Mouse (Mus musculus): ENCODE results near the gene Mettl17. TPM values are rescaled to one million over a fixed set of nuclear protein-coding genes. Genes with fewer than 3 reads are reported as not detected.
"Not testable (repeated sequence)": the region's sequence is repeated elsewhere in the genome, so short reads cannot be mapped to it uniquely, and the experiment has no call there.

Mettl17 gene
- polyA plus RNA-seq (2015; fragmentation: Nextera tagmentation; extraction: Ambion mirVana) = 49.1 and 57.3 TPM in 2 replicates

- peak; percentile 97 for ATAC-seq (ENCODE audit: low FRiP score, low TSS enrichment)
- H3K9me3 ChIP-seq (ENCODE audit: low read length) = no peaks in the 10 kb centered on the region
Observed at GRCm38 (mm10) chr14:51884598-51885331, at the start of gene Mettl17. TSS of gene Mettl17 (plus strand) at chr14:51884842.

GRCm38 (mm10) chr14:51838480-51838879 lies 46.2 kb upstream of the Mettl17 start:
- H3K27me3 ChIP-seq (ENCODE audit: insufficient read depth, low read length); H3K27ac ChIP-seq (ENCODE audit: low read length): not testable (repeated sequence)
- WGBS = 26% methylated on average over 2 of the region's 2 CpGs

More at GRCm38 (mm10) chr14:51884598-51885331, at the start of gene Mettl17:
- under 1% methylated on average over 43 of the region's 43 CpGs for WGBS
- Histone ChIP-seq H3K4me3 (ENCODE audit: low read length) (peak within 1 kb of the TSS; percentile 76), H3K4me2 (replicated peaks; ENCODE audit: low read depth, low read length) (peak within 1 kb of the TSS; percentile 86), H3K27me3 (ENCODE audit: insufficient read depth, low read length) (no peaks in the 10 kb centered on the region), H3K36me3 (ENCODE audit: insufficient read depth, low read length) (peaks cover 31% of the 10 kb centered on the region), H3K27ac (ENCODE audit: low read length) (peak within 1 kb of the TSS; percentile 84), H3K9ac (replicated peaks; ENCODE audit: low read length) (peak within 1 kb of the TSS; percentile 83), H3K4me1 (ENCODE audit: insufficient read depth, low read length) (peaks cover 12% of the 10 kb centered on the region)

DNA sequence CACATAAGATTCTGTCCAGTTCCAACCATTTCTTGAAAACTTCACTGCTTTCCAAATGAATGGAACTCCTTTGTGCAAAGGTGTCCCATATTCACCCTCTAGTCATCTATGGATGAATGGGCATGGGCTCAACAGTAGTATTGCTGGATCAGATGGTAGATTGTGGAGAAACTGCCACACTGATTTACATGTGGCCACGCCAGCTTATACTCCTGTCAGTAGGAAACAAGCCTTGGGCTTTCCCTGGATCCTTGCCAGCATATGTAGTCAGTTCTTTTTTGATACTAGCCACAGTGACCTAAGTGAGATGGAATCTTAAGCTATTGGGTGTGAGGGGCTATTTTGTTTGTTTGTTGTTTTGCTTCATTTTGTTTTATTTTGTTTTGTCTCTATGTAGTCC lies 42.4 kb upstream of the Mettl17 start:
- Histone ChIP-seq H3K27ac (ENCODE audit: low read length) (no peak overlapping the region), H3K27me3 (ENCODE audit: insufficient read depth, low read length) (no peaks in the 10 kb centered on the region), H3K9me3 (ENCODE audit: low read length) (no peaks in the 10 kb centered on the region), H3K36me3 (ENCODE audit: insufficient read depth, low read length) (no peaks in the 10 kb centered on the region), H3K9ac (replicated peaks; ENCODE audit: low read length) (no peak overlapping the region), H3K4me1 (ENCODE audit: insufficient read depth, low read length) (no peaks in the 10 kb centered on the region), H3K4me3 (ENCODE audit: low read length) (no peak overlapping the region), H3K4me2 (replicated peaks; ENCODE audit: low read depth, low read length) (no peak overlapping the region)
- 63% methylated on average over 1 of the region's 1 CpGs for WGBS
- no peak for ATAC-seq (ENCODE audit: low FRiP score, low TSS enrichment)

More at GRCm38 (mm10) chr14:51838480-51838879, 46.2 kb upstream of the Mettl17 start:
- not testable (repeated sequence) for H3K4me1 ChIP-seq (ENCODE audit: insufficient read depth, low read length); H3K4me2 ChIP-seq (replicated peaks; ENCODE audit: low read depth, low read length); H3K9me3 ChIP-seq (ENCODE audit: low read length); H3K36me3 ChIP-seq (ENCODE audit: insufficient read depth, low read length); ATAC-seq (ENCODE audit: low FRiP score, low TSS enrichment); H3K4me3 ChIP-seq (ENCODE audit: low read length); H3K9ac ChIP-seq (replicated peaks; ENCODE audit: low read length)

GRCm38 (mm10) chr14:51842781-51843180 lies 41.9 kb upstream of the Mettl17 start:
- no peak overlapping the region for H3K4me2 ChIP-seq (replicated peaks; ENCODE audit: low read depth, low read length)
- no peak for ATAC-seq (ENCODE audit: low FRiP score, low TSS enrichment)
- H3K4me3 ChIP-seq (ENCODE audit: low read length) = no peak overlapping the region

DNA sequence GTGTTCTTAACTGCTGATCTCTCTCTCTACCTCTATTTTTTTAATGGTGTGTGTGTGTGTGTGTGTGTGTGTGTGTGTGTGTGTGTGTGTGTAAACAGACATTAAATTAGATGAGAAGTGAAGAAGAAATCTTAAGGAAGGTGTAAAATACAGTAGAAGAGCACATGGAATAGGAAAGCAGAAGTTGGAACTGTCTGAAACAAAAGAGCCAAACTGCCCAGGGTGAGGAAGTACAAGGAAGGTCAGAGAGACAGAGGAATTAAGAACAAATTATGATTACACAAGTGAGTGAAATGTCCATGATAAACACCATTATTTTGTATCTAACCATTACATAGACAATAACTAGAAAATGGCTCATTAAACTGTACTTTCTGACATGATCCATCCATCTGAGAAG lies 40.8 kb upstream of the Mettl17 start:
- H3K27me3 ChIP-seq (ENCODE audit: insufficient read depth, low read length) = no peaks in the 10 kb centered on the region
- no peaks in the 10 kb centered on the region for H3K9me3 ChIP-seq (ENCODE audit: low read length)
- H3K36me3 ChIP-seq (ENCODE audit: insufficient read depth, low read length) = no peaks in the 10 kb centered on the region
- ATAC-seq (ENCODE audit: low FRiP score, low TSS enrichment) = no peak
- H3K4me2 ChIP-seq (replicated peaks; ENCODE audit: low read depth, low read length) = no peak overlapping the region
- no peak overlapping the region for H3K27ac ChIP-seq (ENCODE audit: low read length)
- H3K4me1 ChIP-seq (ENCODE audit: insufficient read depth, low read length) = no peaks in the 10 kb centered on the region
- no peak overlapping the region for H3K4me3 ChIP-seq (ENCODE audit: low read length)
- H3K9ac ChIP-seq (replicated peaks; ENCODE audit: low read length) = no peak overlapping the region

More at GRCm38 (mm10) chr14:51842781-51843180, 41.9 kb upstream of the Mettl17 start:
- Histone ChIP-seq H3K27ac (ENCODE audit: low read length) (no peak overlapping the region), H3K9me3 (ENCODE audit: low read length) (no peaks in the 10 kb centered on the region), H3K9ac (replicated peaks; ENCODE audit: low read length) (no peak overlapping the region), H3K36me3 (ENCODE audit: insufficient read depth, low read length) (no peaks in the 10 kb centered on the region), H3K4me1 (ENCODE audit: insufficient read depth, low read length) (no peaks in the 10 kb centered on the region), H3K27me3 (ENCODE audit: insufficient read depth, low read length) (no peaks in the 10 kb centered on the region)
- WGBS = 91% methylated on average over 2 of the region's 2 CpGs

- Histone ChIP-seq H3K36me3 (ENCODE audit: insufficient read depth, low read length) (no peaks in the 10 kb centered on the region), H3K4me1 (ENCODE audit: insufficient read depth, low read length) (no peaks in the 10 kb centered on the region), H3K27ac (ENCODE audit: low read length) (no peak overlapping the region), H3K9me3 (ENCODE audit: low read length) (no peaks in the 10 kb centered on the region), H3K4me3 (ENCODE audit: low read length) (no peak overlapping the region), H3K27me3 (ENCODE audit: insufficient read depth, low read length) (no peaks in the 10 kb centered on the region), H3K9ac (replicated peaks; ENCODE audit: low read length) (no peak overlapping the region), H3K4me2 (replicated peaks; ENCODE audit: low read depth, low read length) (no peak overlapping the region)
- 61% methylated on average over 3 of the region's 3 CpGs for WGBS
- ATAC-seq (ENCODE audit: low FRiP score, low TSS enrichment) = no peak
Observed at GRCm38 (mm10) chr14:51846566-51846965, 38.1 kb upstream of the Mettl17 start.

DNA sequence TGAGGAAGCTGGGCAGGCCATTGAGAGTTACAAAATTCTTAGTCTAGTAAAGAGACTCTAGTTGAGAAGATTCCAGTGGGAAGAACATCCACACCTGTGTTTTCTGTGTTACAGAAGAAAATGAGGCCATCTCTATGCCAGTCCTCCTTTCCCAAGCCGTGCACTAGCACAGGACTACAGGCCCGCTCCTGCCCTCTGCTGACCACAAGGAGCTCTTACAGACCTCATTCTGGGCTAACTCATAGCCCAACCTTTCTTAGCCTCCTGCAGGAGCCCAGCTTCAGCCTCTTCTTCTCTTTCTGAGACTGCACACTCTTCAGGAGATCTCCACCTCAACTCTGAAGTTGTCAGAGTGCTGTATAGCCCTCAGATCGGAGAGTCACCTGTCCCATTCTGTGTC lies 33.6 kb upstream of the Mettl17 start:
- H3K9me3 ChIP-seq (ENCODE audit: low read length); H3K4me2 ChIP-seq (replicated peaks; ENCODE audit: low read depth, low read length); H3K4me3 ChIP-seq (ENCODE audit: low read length); ATAC-seq (ENCODE audit: low FRiP score, low TSS enrichment); H3K4me1 ChIP-seq (ENCODE audit: insufficient read depth, low read length); H3K9ac ChIP-seq (replicated peaks; ENCODE audit: low read length); H3K36me3 ChIP-seq (ENCODE audit: insufficient read depth, low read length); H3K27ac ChIP-seq (ENCODE audit: low read length); H3K27me3 ChIP-seq (ENCODE audit: insufficient read depth, low read length): not testable (repeated sequence)
- WGBS = 55% methylated on average over 3 of the region's 3 CpGs

DNA sequence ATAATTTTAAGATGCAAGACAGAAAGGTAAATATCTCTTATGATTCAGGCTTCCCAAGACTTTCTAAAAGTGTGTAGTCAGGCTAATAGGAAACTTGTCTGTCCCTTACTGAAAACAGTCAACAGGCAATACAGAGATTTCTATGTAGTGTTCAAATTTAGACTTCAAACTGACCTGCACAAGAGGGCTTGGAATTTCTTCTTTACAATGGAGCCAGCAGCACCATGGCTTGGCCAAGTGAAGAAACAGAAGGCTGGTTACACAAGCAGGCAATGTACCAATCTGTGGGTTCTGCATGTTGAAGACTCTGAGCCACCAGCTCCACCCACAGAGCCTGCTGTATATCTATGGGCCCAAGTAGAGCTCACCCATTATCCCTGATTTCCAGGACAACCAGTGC lies 31.2 kb upstream of the Mettl17 start, which contains the start of gene Ear6:
TSS of gene Ear6 (plus strand) at position 301 of the 400 bp plus-strand sequence.
- Histone ChIP-seq H3K36me3 (ENCODE audit: insufficient read depth, low read length) (no peaks in the 10 kb centered on the region), H3K9me3 (ENCODE audit: low read length) (no peaks in the 10 kb centered on the region), H3K27ac (ENCODE audit: low read length) (no peak within 1 kb of the TSS)

GRCm38 (mm10) chr14:51855280-51855679 lies 29.4 kb upstream of the Mettl17 start:
- not testable (repeated sequence) for H3K4me3 ChIP-seq (ENCODE audit: low read length); H3K36me3 ChIP-seq (ENCODE audit: insufficient read depth, low read length); H3K27me3 ChIP-seq (ENCODE audit: insufficient read depth, low read length); ATAC-seq (ENCODE audit: low FRiP score, low TSS enrichment); H3K9ac ChIP-seq (replicated peaks; ENCODE audit: low read length); H3K4me1 ChIP-seq (ENCODE audit: insufficient read depth, low read length); H3K9me3 ChIP-seq (ENCODE audit: low read length); H3K27ac ChIP-seq (ENCODE audit: low read length); H3K4me2 ChIP-seq (replicated peaks; ENCODE audit: low read depth, low read length)
- WGBS = 78% methylated on average over 7 of the region's 7 CpGs

More for the DNA sequence above, 31.2 kb upstream of the Mettl17 start, which contains the start of gene Ear6:
- no peak for ATAC-seq (ENCODE audit: low FRiP score, low TSS enrichment)
- no peaks in the 10 kb centered on the region for H3K4me1 ChIP-seq (ENCODE audit: insufficient read depth, low read length)
- no peak within 1 kb of the TSS for H3K4me2 ChIP-seq (replicated peaks; ENCODE audit: low read depth, low read length)
- H3K27me3 ChIP-seq (ENCODE audit: insufficient read depth, low read length) = no peaks in the 10 kb centered on the region
- H3K4me3 ChIP-seq (ENCODE audit: low read length) = no peak within 1 kb of the TSS
- H3K9ac ChIP-seq (replicated peaks; ENCODE audit: low read length) = no peak within 1 kb of the TSS

DNA sequence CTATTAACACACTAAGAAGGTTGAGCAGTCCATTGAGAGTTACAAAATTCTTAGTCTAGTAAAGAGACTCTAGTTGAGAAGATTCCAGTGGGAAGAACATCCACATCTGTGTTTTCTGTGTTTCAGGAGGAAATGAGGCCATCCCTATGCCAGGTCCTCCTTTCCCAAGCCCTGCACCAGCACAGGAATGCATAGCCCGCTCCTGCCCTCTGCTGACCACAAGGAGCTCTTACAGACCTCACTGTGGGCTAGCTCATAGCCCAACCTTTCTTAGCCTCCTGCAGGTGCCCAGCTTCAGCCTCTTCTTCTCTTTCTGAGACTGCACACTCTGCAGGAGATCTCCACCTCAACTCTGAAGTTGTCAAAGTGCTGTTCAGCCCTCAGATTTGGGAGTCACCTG lies 21.0 kb upstream of the Mettl17 start:
- not testable (repeated sequence) for H3K4me2 ChIP-seq (replicated peaks; ENCODE audit: low read depth, low read length)

More for the DNA sequence above, 21.0 kb upstream of the Mettl17 start:
- not testable (repeated sequence) for H3K4me3 ChIP-seq (ENCODE audit: low read length); ATAC-seq (ENCODE audit: low FRiP score, low TSS enrichment); H3K27me3 ChIP-seq (ENCODE audit: insufficient read depth, low read length); H3K9me3 ChIP-seq (ENCODE audit: low read length); H3K9ac ChIP-seq (replicated peaks; ENCODE audit: low read length); H3K36me3 ChIP-seq (ENCODE audit: insufficient read depth, low read length); H3K27ac ChIP-seq (ENCODE audit: low read length); H3K4me1 ChIP-seq (ENCODE audit: insufficient read depth, low read length)
- 42% methylated on average over 1 of the region's 1 CpGs for WGBS
